Mouse (Mus musculus) lung, adult 10 weeks (tissue): ENCODE data around the gene Gbf1. TPM values are rescaled to one million over a fixed set of nuclear protein-coding genes. Genes with fewer than 3 reads are reported as not detected.

ENCODE experiments used
- polyA plus RNA-seq: library from polyadenylated mRNA; stranded (reverse); fragments of 350-450 nt; fragmentation: Illumina TruSeq; extraction: RNeasy Lipid Tissue Mini Kit (QIAGEN cat#74804); gene quantifications from one replicate; pipeline ENCODE4 v1.2.3, GENCODE M21; 2014; ENCODE audit warnings: low read depth, low replicate concordance; ENCODE audit not compliant: insufficient read depth

Gene Gbf1
- polyA plus RNA-seq = 11.0 TPM

DNA sequence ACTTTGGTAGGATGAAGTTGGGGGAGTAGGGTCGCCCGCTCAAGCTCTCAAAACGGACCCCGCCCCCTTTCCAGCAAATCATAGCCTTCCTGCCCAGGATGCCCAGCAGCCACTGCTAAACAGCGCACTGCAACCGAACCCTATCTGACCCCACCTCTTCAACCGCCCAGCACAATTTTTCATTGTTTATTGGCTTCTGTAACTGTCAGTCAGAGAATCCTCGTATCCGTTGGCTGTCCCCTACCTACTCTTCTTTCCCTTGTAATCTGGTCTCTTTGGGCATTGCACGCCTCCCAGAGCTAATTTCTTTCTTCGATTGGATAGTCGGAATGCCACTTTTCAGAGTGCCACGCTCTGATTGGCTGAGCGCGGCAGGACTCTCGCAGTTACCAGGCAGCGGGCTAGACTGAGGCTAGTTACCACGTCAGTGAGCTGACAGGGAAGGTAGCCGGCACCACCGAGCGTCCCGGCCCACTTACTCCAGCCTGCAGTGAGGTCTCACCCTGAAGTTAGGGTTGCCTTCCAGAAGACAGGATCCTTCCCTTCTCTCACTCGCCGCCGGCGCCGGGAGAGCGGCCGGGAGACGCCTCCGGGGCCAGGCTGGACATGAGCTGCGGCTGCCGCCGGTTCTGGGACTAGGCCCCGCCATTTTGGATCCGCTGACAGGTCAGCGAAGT is at the start of gene Gbf1:
TSS of gene Gbf1 (plus strand) at position 383 of the 677 bp plus-strand sequence.

GRCm38 (mm10) chr19:46131694-46132525 is 20.4 kb upstream of the Gbf1 start, which contains the start of gene Elovl3:
Elovl3 (plus strand) TSS chr19:46131897.

GRCm38 (mm10) chr19:46147511-46148371 is 4.6 kb upstream of the Gbf1 start, which contains the start of gene Pitx3:
Pitx3 (minus strand) TSS chr19:46148326.

GRCm38 (mm10) chr19:46304216-46304841 is 152.0 kb downstream of the Gbf1 start, which contains the start of gene Nfkb2:
Nfkb2 (plus strand) TSS chr19:46304320.

GRCm38 (mm10) chr19:46326756-46327305 is 174.5 kb downstream of the Gbf1 start, which contains the start of gene Psd:
Psd (minus strand) TSS chr19:46327156.

GRCm38 (mm10) chr19:46328081-46329030 is 176.0 kb downstream of the Gbf1 start, which contains the start of gene Fbxl15:
Fbxl15 (plus strand) TSS chr19:46328184.

Other genes with a start within 250 kb of the Gbf1 start
- gene Armh3, start 154.0 kb upstream of the Gbf1 start, polyA plus RNA-seq = 5.6 TPM
- 5.7 TPM for gene Hps6, start 149.0 kb upstream of the Gbf1 start, polyA plus RNA-seq
- gene Pprc1, start 107.6 kb upstream of the Gbf1 start, polyA plus RNA-seq = 8.4 TPM
- 87.0 TPM for gene Ldb1, start 107.3 kb upstream of the Gbf1 start, polyA plus RNA-seq
- gene Nolc1, start 76.6 kb upstream of the Gbf1 start, polyA plus RNA-seq = 14.0 TPM
- 0.61 TPM for gene Elovl3, start 20.6 kb upstream of the Gbf1 start, polyA plus RNA-seq
- not detected for gene Pitx3, start 4.2 kb upstream of the Gbf1 start, polyA plus RNA-seq
- gene Nfkb2, start 151.8 kb downstream of the Gbf1 start, polyA plus RNA-seq = 17.6 TPM
- 1.0 TPM for gene Psd, start 174.6 kb downstream of the Gbf1 start, polyA plus RNA-seq
- gene Fbxl15, start 175.7 kb downstream of the Gbf1 start, polyA plus RNA-seq = 6.1 TPM
- gene Cuedc2, start 186.2 kb downstream of the Gbf1 start, polyA plus RNA-seq = 70.9 TPM
- gene Mfsd13a, start 188.6 kb downstream of the Gbf1 start, polyA plus RNA-seq = 4.5 TPM
- 3.3 TPM for gene 2310034G01Rik, start 197.8 kb downstream of the Gbf1 start, polyA plus RNA-seq
- 68.9 TPM for gene Actr1a, start 243.2 kb downstream of the Gbf1 start, polyA plus RNA-seq
- 6.9 TPM for gene Sufu, start 244.4 kb downstream of the Gbf1 start, polyA plus RNA-seq